Mouse (Mus musculus): Measurements from ENCODE around the gene Rprd1b. TPM values are rescaled to one million over a fixed set of nuclear protein-coding genes. Genes with fewer than 3 reads are reported as not detected.

Gene Rprd1b
- polyA plus RNA-seq, 1 experiment from 2014 or later, result 45.5 TPM

- Histone ChIP-seq H3K4me2 (replicated peaks) (no peak overlapping the region), H3K4me1 (no peaks in the 10 kb centered on the region; the same call in 1 of the 2 replicates), H3K36me3 (no peaks in the 10 kb centered on the region), H3K9me3 (no peaks in the 10 kb centered on the region), H3K9ac (no peak overlapping the region), H3K4me3 (no peak overlapping the region), H3K27ac (no peak overlapping the region), H3K27me3 (replicated peaks) (no peaks in the 10 kb centered on the region)
- ATAC-seq (ENCODE audit: low FRiP score, low read depth), result no peak
- WGBS, result 77% methylated on average over 5 of the region's 5 CpGs
These were observed 86.6 kb downstream of the Rprd1b start for GRCm38 (mm10) chr2:158114931-158115330.

- no peak overlapping the region for H3K9ac ChIP-seq
- ATAC-seq (ENCODE audit: low FRiP score, low read depth), result no peak
These were observed 87.6 kb downstream of the Rprd1b start for GRCm38 (mm10) chr2:158115838-158116453.

DNA sequence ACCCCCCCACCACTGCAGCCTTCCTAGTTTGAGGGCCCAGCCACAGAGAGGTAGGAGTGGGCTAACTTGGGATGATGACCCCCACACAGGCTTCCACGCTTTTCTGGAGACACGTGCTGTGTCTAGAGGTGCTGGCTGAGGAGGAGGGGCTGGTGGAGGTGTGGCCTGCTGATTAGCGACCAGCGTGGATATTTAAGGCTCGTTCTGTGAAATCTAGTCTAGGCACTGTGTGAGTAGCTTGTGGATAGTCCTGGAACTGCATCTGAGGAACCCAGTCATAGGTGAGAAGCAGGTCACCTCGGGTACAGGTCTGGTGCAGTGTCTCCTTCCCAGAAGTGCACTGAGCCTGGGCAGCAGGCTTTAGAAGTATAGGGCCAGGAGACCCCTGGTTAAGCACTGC lies 88.4 kb downstream of the Rprd1b start:
- no peak for ATAC-seq (ENCODE audit: low FRiP score, low read depth)
- 68% methylated on average over 6 of the region's 6 CpGs for WGBS

More at GRCm38 (mm10) chr2:158115838-158116453, 87.6 kb downstream of the Rprd1b start:
- Histone ChIP-seq H3K4me2 (replicated peaks) (no peak overlapping the region), H3K36me3 (no peaks in the 10 kb centered on the region), H3K4me1 (no peaks in the 10 kb centered on the region; the same call in 1 of the 2 replicates), H3K27me3 (replicated peaks) (no peaks in the 10 kb centered on the region), H3K4me3 (no peak overlapping the region), H3K27ac (no peak overlapping the region), H3K9me3 (no peaks in the 10 kb centered on the region)
- 88% methylated on average over 3 of the region's 3 CpGs for WGBS

DNA sequence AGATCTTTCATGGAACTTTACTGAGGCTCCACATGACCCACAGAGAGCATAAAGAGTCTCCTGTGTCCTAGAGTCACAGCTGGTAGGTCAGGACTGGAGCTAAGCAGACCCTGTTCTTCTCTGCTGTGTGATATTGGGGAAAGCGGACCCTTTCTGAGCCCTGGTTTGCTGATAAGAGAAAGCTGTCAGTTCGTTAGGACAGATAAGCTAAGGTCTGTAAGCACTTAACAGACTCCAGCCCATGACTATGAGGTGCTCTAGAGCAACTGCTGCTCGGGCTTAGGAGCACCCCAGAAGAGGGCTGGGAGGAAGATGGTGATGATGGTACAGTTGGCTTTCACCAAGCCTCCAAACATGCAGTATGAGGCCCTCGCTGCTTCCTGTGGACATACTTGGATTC lies 90.8 kb downstream of the Rprd1b start:
- 85% methylated on average over 4 of the region's 4 CpGs for WGBS
- H3K27me3 ChIP-seq (replicated peaks), result no peaks in the 10 kb centered on the region

More for the DNA sequence above, 88.4 kb downstream of the Rprd1b start:
- peaks cover 3% of the 10 kb centered on the region for H3K4me1 ChIP-seq
- no peaks in the 10 kb centered on the region for H3K27me3 ChIP-seq (replicated peaks)
- no peak overlapping the region for H3K4me3 ChIP-seq
- H3K9ac ChIP-seq, result no peak overlapping the region
- H3K9me3 ChIP-seq, result no peaks in the 10 kb centered on the region
- H3K4me2 ChIP-seq (replicated peaks), result no peak overlapping the region
- H3K36me3 ChIP-seq, result no peaks in the 10 kb centered on the region
- H3K27ac ChIP-seq, result no peak overlapping the region

DNA sequence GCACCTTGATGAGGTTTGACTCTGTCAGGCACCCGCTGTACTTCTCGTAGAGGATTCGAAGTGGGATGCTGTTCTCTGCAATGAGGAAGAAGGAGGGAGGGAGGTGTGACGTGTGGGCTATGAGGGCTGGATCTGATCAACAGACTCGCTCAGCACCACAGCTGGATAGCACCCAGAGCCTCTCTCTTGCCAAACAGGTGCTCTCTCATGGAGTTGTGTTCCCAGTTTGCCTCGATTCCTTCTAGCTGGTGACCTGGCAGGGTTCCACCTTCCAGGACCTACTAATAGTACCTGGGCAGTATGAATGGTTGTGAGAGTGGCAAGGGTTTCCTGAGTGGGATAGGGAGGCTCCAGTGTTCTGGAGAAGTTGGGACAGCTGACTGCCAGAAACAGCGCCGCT lies 91.9 kb downstream of the Rprd1b start:
- Histone ChIP-seq H3K4me2 (replicated peaks) (no peak overlapping the region), H3K27me3 (replicated peaks) (no peaks in the 10 kb centered on the region), H3K9ac (no peak overlapping the region), H3K36me3 (no peaks in the 10 kb centered on the region), H3K4me3 (no peak overlapping the region), H3K9me3 (no peaks in the 10 kb centered on the region), H3K27ac (no peak overlapping the region), H3K4me1 (peaks cover 5% of the 10 kb centered on the region; the same call in 1 of the 2 replicates)
- WGBS, result 84% methylated on average over 8 of the region's 8 CpGs
- no peak for ATAC-seq (ENCODE audit: low FRiP score, low read depth)

More for the DNA sequence above, 90.8 kb downstream of the Rprd1b start:
- Histone ChIP-seq H3K4me1 (peaks cover 5% of the 10 kb centered on the region), H3K4me3 (no peak overlapping the region), H3K36me3 (no peaks in the 10 kb centered on the region), H3K9me3 (no peaks in the 10 kb centered on the region), H3K4me2 (replicated peaks) (no peak overlapping the region), H3K9ac (no peak overlapping the region), H3K27ac (no peak overlapping the region)
- ATAC-seq (ENCODE audit: low FRiP score, low read depth), result no peak

GRCm38 (mm10) chr2:158120868-158121267 lies 92.6 kb downstream of the Rprd1b start:
- peaks cover 5% of the 10 kb centered on the region; the same call in 1 of the 2 replicates for H3K4me1 ChIP-seq
- no peak overlapping the region for H3K9ac ChIP-seq
- no peak overlapping the region for H3K27ac ChIP-seq
- no peak for ATAC-seq (ENCODE audit: low FRiP score, low read depth)
- H3K9me3 ChIP-seq, result no peaks in the 10 kb centered on the region
- WGBS, result 85% methylated on average over 3 of the region's 3 CpGs
- no peak overlapping the region for H3K4me2 ChIP-seq (replicated peaks)
- H3K36me3 ChIP-seq, result no peaks in the 10 kb centered on the region
- no peak overlapping the region for H3K4me3 ChIP-seq
- H3K27me3 ChIP-seq (replicated peaks), result no peaks in the 10 kb centered on the region

DNA sequence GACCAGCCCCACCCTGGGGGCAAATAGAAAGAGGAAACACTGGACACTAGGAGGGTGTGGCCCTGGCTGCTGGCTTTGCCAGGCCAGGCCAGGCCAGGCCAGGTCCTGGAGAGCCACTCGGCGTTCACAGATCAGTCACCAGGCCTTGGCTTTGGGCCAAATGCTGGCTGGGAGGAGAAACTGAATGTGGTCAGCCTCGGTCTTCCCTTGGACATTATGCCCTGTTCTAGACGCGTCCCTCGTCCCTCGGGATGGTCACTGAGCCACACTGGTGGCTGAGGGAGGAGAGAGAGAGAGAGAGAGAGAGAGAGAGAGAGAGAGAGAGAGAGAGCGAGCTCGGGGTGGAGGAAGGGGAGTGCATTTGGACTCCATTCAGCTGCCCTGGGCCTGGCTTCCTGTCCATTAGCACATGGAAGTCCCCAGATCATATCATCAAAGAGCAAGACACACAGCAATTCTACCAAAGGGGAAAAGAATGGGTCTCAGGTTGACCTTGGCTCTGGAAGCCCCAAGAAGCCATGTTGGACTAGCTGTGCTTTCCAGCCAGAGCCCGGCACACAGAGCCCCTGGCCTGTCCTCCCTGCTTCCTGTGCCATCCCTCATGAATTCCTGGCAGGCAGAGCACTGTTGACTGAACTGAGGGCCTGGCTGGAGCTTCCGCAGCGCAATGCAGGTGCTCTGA lies 93.5 kb downstream of the Rprd1b start:
- 76% methylated on average over 12 of the region's 12 CpGs for WGBS
- Histone ChIP-seq H3K27me3 (replicated peaks) (no peaks in the 10 kb centered on the region), H3K4me2 (replicated peaks) (no peak overlapping the region), H3K4me1 (peaks cover 5% of the 10 kb centered on the region; the same call in 1 of the 2 replicates), H3K9ac (no peak overlapping the region), H3K27ac (no peak overlapping the region), H3K9me3 (no peaks in the 10 kb centered on the region), H3K36me3 (no peaks in the 10 kb centered on the region), H3K4me3 (no peak overlapping the region)
- ATAC-seq (ENCODE audit: low FRiP score, low read depth), result no peak

DNA sequence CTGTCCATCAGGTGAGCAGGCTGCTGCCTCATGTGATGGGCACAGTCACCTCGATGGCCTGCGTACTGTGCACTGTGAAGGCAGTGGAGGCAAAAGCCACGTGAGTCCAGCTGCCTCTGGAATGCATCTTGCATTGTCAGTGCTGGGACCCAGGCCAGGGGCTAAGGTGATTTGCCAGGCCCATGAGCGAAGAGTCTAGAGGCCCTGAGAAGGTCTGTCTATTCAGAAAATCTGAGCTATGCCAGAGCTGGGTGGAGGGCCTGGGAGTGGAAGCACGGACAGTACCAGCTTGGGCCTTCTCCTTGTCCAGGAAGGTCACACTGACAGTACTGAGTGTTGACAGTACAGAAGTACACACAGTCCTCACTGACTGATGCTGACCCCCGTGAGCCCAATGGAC lies 94.5 kb downstream of the Rprd1b start:
- 83% methylated on average over 6 of the region's 6 CpGs for WGBS
- no peaks in the 10 kb centered on the region for H3K36me3 ChIP-seq
- no peak for ATAC-seq (ENCODE audit: low FRiP score, low read depth)
- no peaks in the 10 kb centered on the region for H3K9me3 ChIP-seq
- H3K4me3 ChIP-seq, result no peak overlapping the region
- no peaks in the 10 kb centered on the region for H3K27me3 ChIP-seq (replicated peaks)
- H3K4me2 ChIP-seq (replicated peaks), result no peak overlapping the region
- H3K27ac ChIP-seq, result no peak overlapping the region
- no peak overlapping the region for H3K9ac ChIP-seq
- H3K4me1 ChIP-seq, result peaks cover 5% of the 10 kb centered on the region; the same call in 1 of the 2 replicates

- WGBS, result 94% methylated on average over 6 of the region's 6 CpGs
- H3K36me3 ChIP-seq, result no peaks in the 10 kb centered on the region
- H3K4me2 ChIP-seq (replicated peaks), result no peak overlapping the region
- H3K4me3 ChIP-seq, result no peak overlapping the region
- H3K4me1 ChIP-seq, result peaks cover 12% of the 10 kb centered on the region
- H3K9ac ChIP-seq, result no peak overlapping the region
- ATAC-seq (ENCODE audit: low FRiP score, low read depth), result no peak
- no peaks in the 10 kb centered on the region for H3K9me3 ChIP-seq
- no peaks in the 10 kb centered on the region for H3K27me3 ChIP-seq (replicated peaks)
- H3K27ac ChIP-seq, result no peak overlapping the region
These were observed 98.9 kb downstream of the Rprd1b start for GRCm38 (mm10) chr2:158127245-158127644.

GRCm38 (mm10) chr2:158127872-158128271 lies 99.6 kb downstream of the Rprd1b start:
- no peaks in the 10 kb centered on the region for H3K27me3 ChIP-seq (replicated peaks)
- no peak overlapping the region for H3K4me2 ChIP-seq (replicated peaks)
- no peak for ATAC-seq (ENCODE audit: low FRiP score, low read depth)
- H3K9ac ChIP-seq, result no peak overlapping the region
- H3K4me3 ChIP-seq, result no peak overlapping the region
- H3K27ac ChIP-seq, result no peak overlapping the region
- H3K4me1 ChIP-seq, result peaks cover 12% of the 10 kb centered on the region
- no peaks in the 10 kb centered on the region for H3K36me3 ChIP-seq
- no peaks in the 10 kb centered on the region for H3K9me3 ChIP-seq
- WGBS, result 87% methylated on average over 7 of the region's 7 CpGs

DNA sequence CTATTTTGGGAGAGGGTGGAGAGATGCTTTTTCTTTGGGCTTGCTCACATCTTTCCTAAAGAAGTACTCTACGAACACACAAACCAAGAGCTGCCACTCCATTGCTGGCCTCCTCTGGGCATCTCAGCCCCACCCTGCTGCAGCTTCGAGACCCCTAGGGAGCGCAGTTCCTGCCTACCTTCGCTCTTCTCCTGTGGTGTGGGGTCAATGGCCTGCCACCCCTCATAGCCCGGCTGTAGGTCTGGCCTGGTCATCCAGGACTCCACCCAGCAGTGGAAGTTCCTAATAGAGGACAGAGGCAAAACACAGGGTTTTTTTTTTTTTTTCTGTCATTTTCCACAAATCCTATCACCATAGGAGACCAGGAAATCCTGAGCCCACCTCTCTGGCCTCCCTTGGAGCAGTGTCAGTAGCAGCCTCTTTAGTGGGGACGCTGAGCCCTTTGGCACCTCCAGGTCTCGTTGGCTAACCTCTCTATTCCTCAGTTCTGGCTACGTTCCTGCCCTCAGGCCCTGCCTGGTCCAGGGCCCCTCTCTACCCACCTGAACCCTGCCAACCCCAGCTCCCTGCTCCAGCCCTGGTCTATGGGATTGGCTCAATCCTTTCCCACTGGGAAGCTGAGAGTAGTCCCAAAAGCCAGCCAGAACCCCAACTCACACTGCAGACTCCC lies 100.3 kb downstream of the Rprd1b start:
- Histone ChIP-seq H3K4me3 (no peak overlapping the region), H3K9me3 (no peaks in the 10 kb centered on the region), H3K4me1 (peaks cover 12% of the 10 kb centered on the region), H3K27ac (no peak overlapping the region), H3K27me3 (replicated peaks) (no peaks in the 10 kb centered on the region), H3K9ac (no peak overlapping the region), H3K36me3 (no peaks in the 10 kb centered on the region), H3K4me2 (replicated peaks) (no peak overlapping the region)
- WGBS, result 81% methylated on average over 8 of the region's 8 CpGs
- ATAC-seq (ENCODE audit: low FRiP score, low read depth), result no peak

DNA sequence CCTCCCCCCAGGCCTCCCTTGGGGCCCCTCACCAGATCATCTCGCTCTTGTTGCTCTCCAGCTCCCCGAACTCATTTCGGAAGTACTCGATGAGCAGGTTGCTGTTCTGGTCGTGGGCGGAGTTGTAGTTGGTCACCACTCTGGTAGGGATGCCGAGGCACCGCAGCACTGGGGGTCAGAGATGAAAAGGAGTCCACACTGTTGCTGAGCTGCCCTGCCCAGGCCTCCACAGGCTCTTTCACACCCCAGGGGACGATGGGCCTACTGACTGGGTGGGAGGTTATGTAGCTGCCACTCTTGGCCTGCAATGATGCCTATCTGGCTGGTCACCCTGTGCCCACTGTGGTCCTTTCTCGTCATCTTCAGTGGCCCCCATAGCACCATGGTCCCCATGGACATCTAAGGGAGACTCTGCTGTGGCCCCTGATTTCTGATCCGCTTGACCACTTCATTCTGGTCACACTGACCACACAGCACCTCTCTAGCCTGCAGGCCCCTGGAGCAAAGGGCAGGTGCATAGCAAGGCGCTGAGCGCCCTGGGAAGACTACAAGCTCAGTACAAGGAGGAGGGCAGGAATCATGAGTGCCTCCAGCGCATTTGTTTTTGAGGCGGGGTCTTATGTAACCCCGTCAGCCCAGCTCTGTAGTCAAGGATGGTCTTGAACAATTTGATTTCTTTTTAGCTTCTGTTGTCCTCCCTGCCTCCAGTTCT lies 101.2 kb downstream of the Rprd1b start:
- H3K27ac ChIP-seq, result no peak overlapping the region
- no peak for ATAC-seq (ENCODE audit: low FRiP score, low read depth)
- no peaks in the 10 kb centered on the region for H3K27me3 ChIP-seq (replicated peaks)
- H3K4me1 ChIP-seq, result peaks cover 12% of the 10 kb centered on the region
- H3K9me3 ChIP-seq, result no peaks in the 10 kb centered on the region
- 86% methylated on average over 16 of the region's 16 CpGs for WGBS
- no peak overlapping the region for H3K4me2 ChIP-seq (replicated peaks)
- H3K4me3 ChIP-seq, result no peak overlapping the region
- no peaks in the 10 kb centered on the region for H3K36me3 ChIP-seq
- no peak overlapping the region for H3K9ac ChIP-seq
